Mouse (Mus musculus) ovary, adult 2 months (tissue): ENCODE results near the gene Csrp2. TPM values are rescaled to one million over a fixed set of nuclear protein-coding genes. Genes with fewer than 3 reads are reported as not detected.

Source experiments
- polyA plus RNA-seq: library from polyadenylated mRNA; depleted of rRNA; stranded (reverse); fragments of >200 nt; gene quantifications from 2 replicates; pipeline ENCODE4 v1.2.3, GENCODE M21; 2012; rRNA removed

The Csrp2 gene
- 71.6 and 94.5 TPM in 2 replicates for polyA plus RNA-seq

GRCm38 (mm10) chr10:110919531-110920343 lies at the start of gene Csrp2:
TSS of gene Csrp2 (plus strand) at chr10:110919789.

Other genes with a start within 250 kb of the Csrp2 start
- 0.63 and 0.91 TPM in 2 replicates for gene E2f7, start 174.3 kb upstream of the Csrp2 start, polyA plus RNA-seq
- 27.4 and 28.8 TPM in 2 replicates for gene Zdhhc17, start 90.4 kb downstream of the Csrp2 start, polyA plus RNA-seq
- 7.1 and 7.2 TPM in 2 replicates for gene Osbpl8, start 245.0 kb downstream of the Csrp2 start, polyA plus RNA-seq